Mouse (Mus musculus) midbrain, postnatal 0 days (tissue): ENCODE results near the gene Adamts16. TPM values are rescaled to one million over a fixed set of nuclear protein-coding genes. Genes with fewer than 3 reads are reported as not detected.
"Not testable (repeated sequence)": the region's sequence is repeated elsewhere in the genome, so short reads cannot be mapped to it uniquely, and the experiment has no call there.

Experiments used
- ATAC-seq: fragments of 200-750 bp; cut with Nextera tagmentation; 2 replicates; pipeline ENCODE4 v1.8.0; 2017; ENCODE audit warnings: moderate number of reproducible peaks, mild to moderate bottlenecking, moderate TSS enrichment, moderate library complexity; ENCODE audit not compliant: low FRiP score
- DNase-seq: peaks from one replicate; pipeline ENCODE4 v3.0.0-alpha.2; 2015; ENCODE audit warnings: low spot score
- H3K27ac ChIP-seq: fragments of 300-500 bp; sonication (generic); 2 replicates; pipeline ENCODE4 v1.5.1; 2014; ENCODE audit warnings: low read depth, mild to moderate bottlenecking, low read length, mixed read lengths
- H3K27me3 ChIP-seq: fragments of 300-500 bp; sonication (generic); 2 replicates; pipeline ENCODE4 v1.6.1; 2014; ENCODE audit warnings: low read length, control low read depth, mixed read lengths; ENCODE audit not compliant: insufficient read depth
- H3K36me3 ChIP-seq: fragments of 300-500 bp; sonication (generic); 2 replicates; pipeline ENCODE4 v1.6.1; 2014; ENCODE audit warnings: low read length, control low read depth, mixed read lengths; ENCODE audit not compliant: insufficient read depth
- H3K4me1 ChIP-seq: fragments of 300-500 bp; sonication (generic); 2 replicates; pipeline ENCODE4 v1.6.1; 2014; ENCODE audit warnings: mild to moderate bottlenecking, control low read depth, antibody characterized with exemption, low read length, mixed read lengths; ENCODE audit not compliant: insufficient read depth
- H3K4me2 ChIP-seq: fragments of 300-500 bp; sonication (generic); 2 replicates; pipeline ENCODE4 v1.6.1; 2014; ENCODE audit warnings: low read depth, mild to moderate bottlenecking, low read length, mixed read lengths; ENCODE audit not compliant: poor library complexity, severe bottlenecking
- H3K4me3 ChIP-seq: fragments of 300-500 bp; sonication (generic); 2 replicates; pipeline ENCODE4 v1.5.1; 2014; ENCODE audit warnings: low read depth, mild to moderate bottlenecking, low read length, moderate library complexity
- H3K9ac ChIP-seq: fragments of 300-500 bp; sonication (generic); replicated peaks from 2 replicates; pipeline ENCODE4 v1.6.1; 2014; ENCODE audit warnings: mild to moderate bottlenecking, low read length, moderate library complexity, mixed read lengths; ENCODE audit not compliant: poor library complexity, severe bottlenecking
- H3K9me3 ChIP-seq: fragments of 300-500 bp; sonication (generic); 2 replicates; pipeline ENCODE4 v1.6.1; 2016; ENCODE audit warnings: low read length, control low read depth
- CTCF ChIP-seq: IDR thresholded peaks from 2 replicates; pipeline ENCODE4 v1.5.1; 2016; ENCODE audit warnings: antibody characterized with exemption, mild to moderate bottlenecking
- WGBS: fragments of 180-500 bp; shearing (Covaris S2); extraction: QIAGEN DNeasy Blood & Tissue Kit; methylation state at CpG from one replicate; pipeline ENCODE4 v1.1.7; 2014; 5-methylcytosine and 5-hydroxymethylcytosine counted together
- polyA plus RNA-seq: library from polyadenylated mRNA; unstranded; fragments of >200 nt; fragmentation: Nextera tagmentation; extraction: Ambion mirVana; gene quantifications from 2 replicates; pipeline ENCODE4 v1.2.1, GENCODE M21; 2015
- total RNA-seq: library from RNA; depleted of rRNA; stranded (reverse); fragments of >200 nt; gene quantifications from 2 replicates; pipeline ENCODE4 v1.2.3, GENCODE M21; 2014; rRNA removed

The Adamts16 gene
- total RNA-seq (4.8 and 5.6 TPM in 2 replicates), polyA plus RNA-seq (2.0 and 2.2 TPM in 2 replicates)

GRCm38 (mm10) chr13:70841421-70841904 lies at the start of gene Adamts16:
Gene Adamts16 (minus strand): TSS chr13:70841811.
- Histone ChIP-seq H3K27me3 (no peaks in the 10 kb centered on the region), H3K9ac (peak within 1 kb of the TSS; percentile 68), H3K36me3 (no peaks in the 10 kb centered on the region), H3K9me3 (no peaks in the 10 kb centered on the region), H3K4me1 (no peaks in the 10 kb centered on the region), H3K27ac (peak within 1 kb of the TSS; percentile 39), H3K4me2 (peak within 1 kb of the TSS; percentile 89), H3K4me3 (peak within 1 kb of the TSS; percentile 58)
- WGBS: under 1% methylated on average over 17 of the region's 18 CpGs
- peak; percentile 76 for ATAC-seq
- peak; percentile 62 for TF ChIP-seq CTCF
- peak; percentile 19 for DNase-seq

- no peaks in the 10 kb centered on the region for H3K9me3 ChIP-seq
Measured at GRCm38 (mm10) chr13:70887136-70887535, 45.5 kb upstream of the Adamts16 start.

GRCm38 (mm10) chr13:70885006-70885405 lies 43.4 kb upstream of the Adamts16 start:
- no peak overlapping the region for H3K27ac ChIP-seq
- no peaks in the 10 kb centered on the region for H3K9me3 ChIP-seq
- H3K4me1 ChIP-seq: no peaks in the 10 kb centered on the region
- ATAC-seq (no peak), DNase-seq (no peak)
- H3K4me2 ChIP-seq: no peak overlapping the region
- H3K4me3 ChIP-seq: no peak overlapping the region
- H3K27me3 ChIP-seq: no peaks in the 10 kb centered on the region
- no peak overlapping the region for H3K9ac ChIP-seq
- no peaks in the 10 kb centered on the region for H3K36me3 ChIP-seq
- WGBS: 86% methylated on average over 2 of the region's 2 CpGs
- TF ChIP-seq CTCF: no peak

More at GRCm38 (mm10) chr13:70887136-70887535, 45.5 kb upstream of the Adamts16 start:
- H3K36me3 ChIP-seq: no peaks in the 10 kb centered on the region
- DNase-seq (no peak), ATAC-seq (no peak)
- no peak overlapping the region for H3K9ac ChIP-seq
- 97% methylated on average over 1 of the region's 1 CpGs for WGBS
- H3K4me1 ChIP-seq: no peaks in the 10 kb centered on the region
- no peak overlapping the region for H3K27ac ChIP-seq
- no peaks in the 10 kb centered on the region for H3K27me3 ChIP-seq
- H3K4me3 ChIP-seq: no peak overlapping the region
- no peak for TF ChIP-seq CTCF
- H3K4me2 ChIP-seq: no peak overlapping the region

GRCm38 (mm10) chr13:70883891-70884890 lies 42.6 kb upstream of the Adamts16 start:
- no peak for TF ChIP-seq CTCF
- no peak overlapping the region for H3K4me2 ChIP-seq
- H3K4me1 ChIP-seq: no peaks in the 10 kb centered on the region
- WGBS: 54% methylated on average over 12 of the region's 12 CpGs
- H3K27ac ChIP-seq: 0 out of 2 replicates have a peak overlapping the region, but pooled peaks have one; percentile 55
- H3K4me3 ChIP-seq: no peak overlapping the region
- H3K9me3 ChIP-seq: no peaks in the 10 kb centered on the region
- DNase-seq (peak; percentile 88), ATAC-seq (peak; percentile 83; the same call in 1 of the 2 replicates)
- no peak overlapping the region for H3K9ac ChIP-seq
- H3K36me3 ChIP-seq: no peaks in the 10 kb centered on the region
- no peaks in the 10 kb centered on the region for H3K27me3 ChIP-seq

- DNase-seq, H3K4me2 ChIP-seq: not testable (repeated sequence)
- WGBS: 32% methylated on average over 2 of the region's 2 CpGs
Measured at GRCm38 (mm10) chr13:70879971-70880370, 38.4 kb upstream of the Adamts16 start.

GRCm38 (mm10) chr13:70877550-70877913 lies 35.9 kb upstream of the Adamts16 start:
- ATAC-seq (no peak), DNase-seq (no peak)
- Histone ChIP-seq H3K4me3 (no peak overlapping the region), H3K27ac (no peak overlapping the region), H3K9ac (no peak overlapping the region), H3K27me3 (no peaks in the 10 kb centered on the region), H3K36me3 (no peaks in the 10 kb centered on the region), H3K9me3 (no peaks in the 10 kb centered on the region), H3K4me2 (no peak overlapping the region), H3K4me1 (no peaks in the 10 kb centered on the region)
- 97% methylated on average over 1 of the region's 1 CpGs for WGBS
- no peak for TF ChIP-seq CTCF

More at GRCm38 (mm10) chr13:70879971-70880370, 38.4 kb upstream of the Adamts16 start:
- not testable (repeated sequence) for H3K27me3 ChIP-seq, H3K9ac ChIP-seq, ATAC-seq, H3K27ac ChIP-seq, H3K9me3 ChIP-seq, H3K4me1 ChIP-seq, H3K36me3 ChIP-seq, H3K4me3 ChIP-seq
